Mouse (Mus musculus): Measurements from ENCODE around the gene Rhobtb3. TPM values are rescaled to one million over a fixed set of nuclear protein-coding genes. Genes with fewer than 3 reads are reported as not detected.

The Rhobtb3 gene
- polyA plus RNA-seq, 1 experiment from 2014 or later, result 19.2 TPM

DNA sequence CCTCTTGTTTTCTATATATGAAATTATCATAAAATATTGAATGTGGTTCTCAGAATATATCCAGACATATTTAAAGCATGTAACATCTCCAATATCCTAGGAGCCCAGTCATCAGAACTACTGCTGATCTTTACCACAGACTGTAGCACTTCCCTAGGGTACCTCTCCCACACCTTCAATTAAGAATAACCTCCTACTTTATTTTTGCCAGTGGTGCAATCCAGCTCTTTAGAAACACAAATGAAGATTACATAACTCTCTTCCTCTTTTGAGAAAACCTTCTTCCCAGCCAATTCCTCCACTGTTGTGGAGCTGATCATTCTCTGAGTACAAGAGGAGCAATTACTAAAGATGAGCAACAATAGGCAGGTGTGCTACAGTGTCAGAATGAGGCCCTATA, 123.8 kb downstream of the Rhobtb3 start:
- ATAC-seq, result no peak

More for the DNA sequence above, 123.8 kb downstream of the Rhobtb3 start:
- no peak overlapping the region for H3K27ac ChIP-seq (ENCODE audit: low read length)
- H3K9ac ChIP-seq (ENCODE audit: low read depth, low read length), result no peak overlapping the region
- H3K4me2 ChIP-seq (ENCODE audit: low read length), result no peak overlapping the region
- no peaks in the 10 kb centered on the region for H3K4me1 ChIP-seq (ENCODE audit: control insufficient read depth, insufficient read depth, low read length)
- no peaks in the 10 kb centered on the region for H3K27me3 ChIP-seq (ENCODE audit: control insufficient read depth, insufficient read depth, low read depth, low read length)
- no peaks in the 10 kb centered on the region for H3K36me3 ChIP-seq (ENCODE audit: control insufficient read depth, insufficient read depth, low read length)
- no peaks in the 10 kb centered on the region for H3K9me3 ChIP-seq (replicated peaks; ENCODE audit: control insufficient read depth, low read length, poor library complexity, severe bottlenecking)
- no peak overlapping the region for H3K4me3 ChIP-seq (ENCODE audit: low read depth, low read length)

Other genes with a start within 250 kb of the Rhobtb3 start
- 1.6 and 1.8 TPM in 2 replicates for gene Ell2, start 237.2 kb downstream of the Rhobtb3 start, polyA plus RNA-seq (2015; fragmentation: Nextera tagmentation; extraction: Ambion mirVana)
- gene Glrx, start 104.1 kb downstream of the Rhobtb3 start, polyA plus RNA-seq (2015; fragmentation: Nextera tagmentation; extraction: Ambion mirVana), result 50.0 and 56.9 TPM in 2 replicates
- gene Spata9, start 23.2 kb upstream of the Rhobtb3 start, polyA plus RNA-seq (2015; fragmentation: Nextera tagmentation; extraction: Ambion mirVana), result 3.4 and 4.2 TPM in 2 replicates
- gene Rfesd, start 74.8 kb upstream of the Rhobtb3 start, polyA plus RNA-seq (2015; fragmentation: Nextera tagmentation; extraction: Ambion mirVana), result 18.2 and 19.1 TPM in 2 replicates
- gene Gpr150, start 113.1 kb upstream of the Rhobtb3 start, polyA plus RNA-seq (2015; fragmentation: Nextera tagmentation; extraction: Ambion mirVana), result 2.7 and 3.4 TPM in 2 replicates
- gene Arsk, start 154.7 kb upstream of the Rhobtb3 start, polyA plus RNA-seq (2015; fragmentation: Nextera tagmentation; extraction: Ambion mirVana), result 3.9 and 5.0 TPM in 2 replicates
- 10.3 TPM in 2 replicates for gene Ttc37, start 154.8 kb upstream of the Rhobtb3 start, polyA plus RNA-seq (2015; fragmentation: Nextera tagmentation; extraction: Ambion mirVana)